Mouse (Mus musculus) forebrain, embryonic 12.5 days (tissue): ENCODE results near the gene Rab6b. TPM values are rescaled to one million over a fixed set of nuclear protein-coding genes. Genes with fewer than 3 reads are reported as not detected.
"Not testable (repeated sequence)": the region's sequence is repeated elsewhere in the genome, so short reads cannot be mapped to it uniquely, and the experiment has no call there.

Experiments
- ATAC-seq: fragments of 200-750 bp; cut with Nextera tagmentation; 2 replicates; pipeline ENCODE4 v1.8.0; 2017; ENCODE audit warnings: moderate TSS enrichment; ENCODE audit not compliant: low FRiP score
- H3K27ac ChIP-seq: fragments of 300-500 bp; sonication (generic); 2 replicates; pipeline ENCODE4 v1.5.1; 2016; ENCODE audit warnings: mild to moderate bottlenecking
- H3K27me3 ChIP-seq: fragments of 300-500 bp; sonication (generic); 2 replicates; pipeline ENCODE4 v1.6.1; 2016; ENCODE audit warnings: mild to moderate bottlenecking
- H3K36me3 ChIP-seq: fragments of 300-500 bp; sonication (generic); replicated peaks from 2 replicates; pipeline ENCODE4 v1.6.1; 2016; ENCODE audit warnings: mild to moderate bottlenecking
- H3K4me1 ChIP-seq: fragments of 300-500 bp; sonication (generic); 2 replicates; pipeline ENCODE4 v1.6.1; 2016
- H3K4me2 ChIP-seq: fragments of 300-500 bp; sonication (generic); 2 replicates; pipeline ENCODE4 v1.6.1; 2016; ENCODE audit warnings: mild to moderate bottlenecking, moderate library complexity
- H3K4me3 ChIP-seq: fragments of 300-500 bp; sonication (generic); replicated peaks from 2 replicates; pipeline ENCODE4 v1.5.1; 2016; ENCODE audit warnings: mild to moderate bottlenecking
- H3K9ac ChIP-seq: fragments of 300-500 bp; sonication (generic); 2 replicates; pipeline ENCODE4 v1.6.1; 2016; ENCODE audit warnings: mild to moderate bottlenecking
- H3K9me3 ChIP-seq: fragments of 300-500 bp; sonication (generic); 2 replicates; pipeline ENCODE4 v1.6.1; 2016
- WGBS: fragments of 180-500 bp; shearing (Covaris S2); methylation state at CpG from one replicate; pipeline ENCODE4 v1.1.7; 2016; 5-methylcytosine and 5-hydroxymethylcytosine counted together
- polyA plus RNA-seq: library from polyadenylated mRNA; unstranded; fragments of >200 nt; fragmentation: Nextera tagmentation; extraction: Ambion mirVana; gene quantifications from 2 replicates; pipeline ENCODE4 v1.2.1, GENCODE M21; 2016

Gene Rab6b
- polyA plus RNA-seq, 1 experiment from 2014 or later: 35.8 TPM

DNA sequence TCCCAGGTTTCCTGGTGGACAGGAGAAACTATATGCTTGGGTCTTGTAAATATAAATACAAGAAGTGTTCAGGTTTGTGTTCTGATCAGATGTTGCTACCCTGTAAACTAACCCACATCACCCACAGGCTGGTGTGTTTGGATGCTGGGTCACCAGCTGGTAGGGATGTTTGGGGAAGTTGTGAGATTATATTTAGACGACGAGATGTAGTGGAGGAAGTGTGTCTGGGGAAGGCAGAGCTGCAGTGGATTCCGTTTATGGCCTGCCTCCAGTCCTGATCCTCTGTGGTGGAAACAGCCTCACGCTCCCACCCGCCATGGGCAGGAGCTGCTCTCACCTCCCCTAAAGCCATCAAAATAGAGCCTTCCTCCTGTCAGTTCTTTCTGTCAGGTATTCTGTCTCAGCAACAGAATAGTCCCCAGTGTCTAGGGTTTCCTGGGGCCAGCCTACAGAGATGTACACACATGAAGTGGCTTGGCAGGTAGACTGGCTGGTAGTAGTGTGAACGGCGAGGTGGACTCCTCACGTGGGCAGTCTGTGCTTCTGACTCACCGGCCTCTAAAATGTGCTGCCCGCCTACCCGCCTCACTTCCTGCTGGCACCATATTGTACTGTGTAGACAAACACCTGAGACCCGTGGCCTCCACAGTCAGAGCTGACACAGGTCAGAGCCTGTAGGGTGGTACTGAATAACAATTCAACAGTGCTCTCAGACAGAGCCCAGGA lies 37.6 kb downstream of the Rab6b start:
- Histone ChIP-seq H3K9ac (no peak overlapping the region), H3K27me3 (no peaks in the 10 kb centered on the region), H3K27ac (no peak overlapping the region), H3K4me3 (no peak overlapping the region), H3K9me3 (no peaks in the 10 kb centered on the region), H3K36me3 (peaks cover 5% of the 10 kb centered on the region), H3K4me1 (peaks cover 48% of the 10 kb centered on the region), H3K4me2 (no peak overlapping the region)
- ATAC-seq: no peak
- 90% methylated on average over 12 of the region's 12 CpGs for WGBS

DNA sequence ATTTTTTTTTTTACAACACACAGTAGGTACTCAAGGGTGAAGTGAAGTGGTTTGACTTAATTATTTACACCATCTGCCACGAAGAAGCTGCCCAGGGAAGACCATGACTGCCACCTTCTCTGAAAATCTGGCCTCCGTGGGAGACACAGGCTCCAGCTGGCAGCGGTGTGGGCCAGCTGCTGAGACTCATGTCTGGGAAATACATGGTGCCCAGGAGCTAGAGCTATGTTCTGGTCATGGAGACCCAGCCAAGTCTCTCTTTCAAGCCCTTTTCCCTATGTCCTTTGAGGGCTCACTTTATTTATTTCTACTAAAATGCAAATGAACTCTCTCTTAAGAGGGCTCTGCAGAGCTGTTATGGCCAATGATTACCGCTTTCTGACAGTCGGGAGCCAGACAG lies 41.7 kb downstream of the Rab6b start:
- peaks cover 11% of the 10 kb centered on the region for H3K4me1 ChIP-seq
- no peak overlapping the region for H3K27ac ChIP-seq
- H3K4me2 ChIP-seq: no peak overlapping the region
- ATAC-seq: no peak
- no peak overlapping the region for H3K9ac ChIP-seq
- H3K4me3 ChIP-seq: no peak overlapping the region
- no peaks in the 10 kb centered on the region for H3K9me3 ChIP-seq
- WGBS: 73% methylated on average over 5 of the region's 5 CpGs
- peaks cover 13% of the 10 kb centered on the region for H3K36me3 ChIP-seq
- no peaks in the 10 kb centered on the region for H3K27me3 ChIP-seq

DNA sequence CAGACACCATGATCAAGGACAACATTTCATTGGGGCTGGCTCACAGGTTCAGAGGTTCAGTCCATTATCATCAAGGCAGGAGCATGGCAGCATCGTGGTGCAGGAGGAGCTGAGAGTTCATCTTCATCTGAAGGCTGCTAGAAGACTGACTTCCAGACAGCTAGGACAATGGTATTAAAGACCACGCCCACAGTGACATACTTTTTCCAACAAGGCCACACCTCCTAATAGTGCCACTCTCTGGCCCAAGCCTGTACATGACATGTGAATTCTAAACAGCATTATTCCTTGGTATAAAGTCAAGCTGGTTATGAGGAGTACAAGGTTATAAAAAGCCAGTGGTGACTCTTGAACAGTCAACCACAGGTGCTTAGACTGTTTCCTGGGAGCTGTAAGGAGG lies 43.0 kb downstream of the Rab6b start:
- Histone ChIP-seq H3K27me3 (no peaks in the 10 kb centered on the region), H3K4me3 (no peak overlapping the region), H3K36me3 (peaks cover 14% of the 10 kb centered on the region), H3K27ac (no peak overlapping the region), H3K9me3 (no peaks in the 10 kb centered on the region), H3K9ac (no peak overlapping the region), H3K4me2 (no peak overlapping the region), H3K4me1 (peaks cover 9% of the 10 kb centered on the region; the same call in 1 of the 2 replicates)
- no peak for ATAC-seq
- WGBS: 86% methylated on average over 2 of the region's 2 CpGs

DNA sequence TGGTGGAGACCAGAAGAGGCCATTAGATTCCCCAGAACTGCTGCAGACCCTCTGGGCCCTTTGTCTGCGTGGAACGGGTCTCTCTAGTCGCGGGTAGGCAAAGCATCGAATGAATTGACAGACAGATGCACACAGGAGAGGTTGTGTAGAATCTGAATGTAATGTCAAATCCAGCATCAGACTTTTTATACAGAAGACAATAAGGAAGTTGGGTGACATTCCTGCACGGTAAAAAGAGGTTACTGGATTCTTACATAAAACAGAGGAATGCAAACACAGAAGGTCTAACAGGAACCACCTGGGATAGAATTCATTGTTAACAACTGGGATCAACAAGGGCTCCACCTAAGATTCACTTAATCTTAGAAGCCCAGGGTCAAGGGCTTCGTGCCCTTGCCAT lies 43.6 kb downstream of the Rab6b start:
- not testable (repeated sequence) for ATAC-seq, H3K4me3 ChIP-seq, H3K27ac ChIP-seq, H3K9me3 ChIP-seq, H3K9ac ChIP-seq, H3K27me3 ChIP-seq, H3K4me2 ChIP-seq, H3K4me1 ChIP-seq
- H3K36me3 ChIP-seq: peaks cover 18% of the 10 kb centered on the region
- WGBS: 85% methylated on average over 7 of the region's 7 CpGs

DNA sequence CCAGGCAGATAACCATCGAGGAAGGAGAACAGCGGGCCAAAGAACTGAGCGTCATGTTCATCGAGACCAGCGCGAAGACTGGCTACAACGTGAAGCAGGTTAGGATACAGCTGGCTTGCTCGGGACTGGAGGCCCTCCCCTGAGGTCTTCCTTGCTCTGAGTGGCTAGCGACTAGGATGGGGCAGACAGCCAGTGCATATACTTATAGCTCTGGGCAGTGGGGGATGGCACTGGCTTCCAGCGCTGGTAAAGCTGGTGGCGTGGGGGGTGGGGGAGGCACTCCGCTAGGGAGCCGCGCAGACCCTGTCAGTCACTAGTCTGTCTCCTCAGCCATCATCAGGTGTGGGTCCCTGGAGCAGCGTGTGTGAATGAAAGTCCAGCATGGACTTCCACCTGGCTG lies 52.2 kb downstream of the Rab6b start:
- no peaks in the 10 kb centered on the region for H3K27me3 ChIP-seq
- H3K27ac ChIP-seq: no peak overlapping the region
- H3K36me3 ChIP-seq: peaks cover 73% of the 10 kb centered on the region
- H3K4me3 ChIP-seq: no peak overlapping the region
- no peak for ATAC-seq
- no peaks in the 10 kb centered on the region; the same call in 1 of the 2 replicates for H3K4me1 ChIP-seq
- H3K9me3 ChIP-seq: no peaks in the 10 kb centered on the region
- WGBS: 74% methylated on average over 15 of the region's 15 CpGs
- no peak overlapping the region for H3K9ac ChIP-seq
- H3K4me2 ChIP-seq: no peak overlapping the region

DNA sequence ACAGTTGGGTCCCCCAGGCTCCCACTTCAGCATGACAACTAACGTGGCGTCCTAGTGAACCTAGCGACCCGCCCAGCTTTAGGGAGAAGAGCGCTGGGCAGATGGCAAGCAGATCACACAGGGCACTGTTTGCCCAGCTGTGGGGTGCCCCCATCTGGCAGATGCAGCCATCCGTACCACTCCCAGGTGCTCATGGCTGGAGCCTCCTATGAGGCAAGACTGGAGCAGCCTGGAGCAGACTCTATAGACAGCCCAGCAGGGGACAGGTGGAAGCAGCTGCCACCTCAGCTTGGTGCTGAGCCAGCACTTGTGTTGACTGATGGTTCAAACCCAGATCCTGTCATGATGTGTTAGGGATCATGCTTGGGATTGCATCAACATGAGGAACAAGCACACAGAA lies 56.5 kb downstream of the Rab6b start:
- Histone ChIP-seq H3K36me3 (peaks cover 46% of the 10 kb centered on the region), H3K9me3 (no peaks in the 10 kb centered on the region), H3K4me1 (no peaks in the 10 kb centered on the region), H3K4me3 (no peak overlapping the region), H3K4me2 (no peak overlapping the region), H3K9ac (no peak overlapping the region), H3K27me3 (no peaks in the 10 kb centered on the region), H3K27ac (no peak overlapping the region)
- WGBS: 84% methylated on average over 6 of the region's 6 CpGs
- ATAC-seq: no peak

DNA sequence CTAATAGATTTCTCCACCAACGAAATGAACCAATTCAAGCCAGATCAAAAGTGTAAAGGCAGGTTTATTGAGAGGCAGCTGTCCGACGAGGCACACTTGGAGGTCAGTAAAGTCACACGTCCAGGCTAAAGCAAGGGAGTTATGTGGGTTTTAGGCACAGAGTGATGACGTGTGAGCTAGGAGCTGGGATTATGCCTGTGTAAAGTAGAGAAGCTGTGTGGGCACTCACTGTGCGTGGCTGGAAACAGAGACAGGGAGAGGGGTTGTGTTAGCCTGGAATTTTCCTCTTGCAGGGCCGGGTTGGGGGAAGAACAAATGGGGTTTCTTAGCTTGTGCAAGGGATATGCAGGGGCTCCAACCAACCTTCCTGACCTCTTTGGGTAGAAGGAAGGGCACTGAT lies 57.2 kb downstream of the Rab6b start:
- Histone ChIP-seq H3K27me3 (no peaks in the 10 kb centered on the region), H3K27ac (no peak overlapping the region), H3K4me3 (no peak overlapping the region), H3K9me3 (no peaks in the 10 kb centered on the region), H3K4me1 (no peaks in the 10 kb centered on the region), H3K4me2 (no peak overlapping the region), H3K9ac (no peak overlapping the region), H3K36me3 (peaks cover 38% of the 10 kb centered on the region)
- 84% methylated on average over 7 of the region's 7 CpGs for WGBS
- no peak for ATAC-seq

DNA sequence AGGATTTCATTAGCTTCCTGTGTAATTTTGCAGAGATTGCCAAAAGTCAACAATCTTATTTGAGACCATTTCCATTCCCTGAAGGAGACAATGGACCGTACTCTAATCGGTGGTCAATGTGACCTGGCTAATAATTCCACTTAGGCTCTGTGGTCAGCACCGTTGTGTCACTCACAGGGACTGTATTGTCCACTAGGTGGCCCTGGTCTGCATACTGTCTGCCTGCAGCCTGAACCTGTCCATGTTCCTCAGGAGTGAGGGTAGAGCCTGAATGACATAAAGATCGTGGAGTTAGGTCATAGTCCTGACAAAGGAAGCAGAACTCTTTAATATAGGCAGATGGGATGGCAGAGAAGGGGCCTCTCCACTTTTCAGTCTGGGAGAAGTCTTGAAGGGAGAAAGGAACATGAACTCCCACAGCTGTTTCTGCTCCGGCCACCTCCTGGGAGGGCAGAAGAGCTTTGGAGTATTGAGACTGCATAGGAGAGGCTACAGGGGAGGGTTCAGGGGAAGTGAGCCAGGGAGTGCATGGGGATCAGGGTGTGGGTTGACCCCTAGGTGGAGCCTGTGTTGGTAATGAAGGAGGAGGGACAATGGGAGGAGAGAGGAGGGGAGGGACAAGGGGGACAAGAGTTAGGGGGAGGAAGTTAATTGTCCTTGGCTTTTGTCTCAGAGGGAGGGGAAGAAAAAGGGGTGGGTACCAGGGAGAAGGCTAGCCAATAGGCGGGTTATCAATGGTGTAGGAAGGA lies 63.4 kb downstream of the Rab6b start:
- no peaks in the 10 kb centered on the region for H3K4me1 ChIP-seq
- H3K9ac ChIP-seq: no peak overlapping the region
- peaks cover 18% of the 10 kb centered on the region; the same call in 1 of the 2 replicates for H3K36me3 ChIP-seq
- H3K27me3 ChIP-seq: no peaks in the 10 kb centered on the region
- WGBS: 61% methylated on average over 6 of the region's 6 CpGs
- H3K4me3 ChIP-seq: no peak overlapping the region
- no peak for ATAC-seq
- no peak overlapping the region for H3K27ac ChIP-seq
- H3K9me3 ChIP-seq: no peaks in the 10 kb centered on the region
- H3K4me2 ChIP-seq: no peak overlapping the region

DNA sequence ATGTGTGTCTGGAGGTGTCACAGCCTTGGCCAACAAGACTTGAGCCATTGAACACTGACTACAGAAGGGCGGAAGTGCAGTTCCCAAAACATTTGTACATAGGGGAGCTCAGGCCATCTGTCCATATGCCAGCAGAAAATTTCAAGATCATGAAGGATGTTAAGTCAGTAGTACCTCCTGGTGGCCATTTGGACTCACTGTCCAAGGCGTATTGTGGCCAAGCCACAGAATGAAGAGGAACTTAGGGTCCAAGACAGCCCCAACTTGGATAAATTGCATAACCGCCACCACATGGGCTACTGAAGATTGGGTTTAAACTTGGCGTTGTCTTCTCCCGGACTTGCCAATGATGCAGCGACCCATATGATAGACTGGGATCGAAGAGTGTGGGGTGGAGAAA lies 64.1 kb downstream of the Rab6b start:
- peaks cover 16% of the 10 kb centered on the region; the same call in 1 of the 2 replicates for H3K36me3 ChIP-seq
- 92% methylated on average over 7 of the region's 7 CpGs for WGBS
- H3K9me3 ChIP-seq: no peaks in the 10 kb centered on the region
- H3K27ac ChIP-seq: no peak overlapping the region
- H3K4me1 ChIP-seq: peaks cover 7% of the 10 kb centered on the region
- H3K4me3 ChIP-seq: no peak overlapping the region
- H3K9ac ChIP-seq: no peak overlapping the region
- H3K27me3 ChIP-seq: no peaks in the 10 kb centered on the region
- no peak for ATAC-seq
- H3K4me2 ChIP-seq: no peak overlapping the region

DNA sequence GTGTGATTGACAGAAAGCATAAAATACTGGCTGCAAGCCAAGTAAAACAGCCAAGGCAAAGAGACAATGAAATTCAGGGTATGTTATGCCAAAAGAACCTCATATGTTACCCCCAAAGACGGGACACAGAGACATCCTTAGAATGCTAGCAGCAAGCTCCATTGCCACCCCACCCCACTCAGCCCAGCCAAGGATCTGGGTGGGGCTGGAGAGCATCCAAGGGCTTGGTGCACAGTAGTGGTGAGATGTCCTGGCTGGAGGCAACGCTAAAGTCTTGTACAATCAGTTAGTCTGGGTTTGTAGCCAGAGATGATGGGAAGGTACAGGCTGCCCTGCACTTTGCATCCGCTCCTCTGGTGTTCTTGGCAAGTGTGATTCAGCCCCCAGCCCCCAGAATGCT lies 68.7 kb downstream of the Rab6b start:
- Histone ChIP-seq H3K4me3 (peak overlapping the region; percentile 35), H3K27me3 (no peaks in the 10 kb centered on the region), H3K4me2 (peak overlapping the region; percentile 59), H3K27ac (peak overlapping the region; percentile 61), H3K36me3 (peaks cover 15% of the 10 kb centered on the region; the same call in 1 of the 2 replicates), H3K9ac (peak overlapping the region; percentile 54; the same call in 1 of the 2 replicates), H3K4me1 (peaks cover 12% of the 10 kb centered on the region), H3K9me3 (no peaks in the 10 kb centered on the region)
- WGBS: 84% methylated on average over 3 of the region's 3 CpGs
- ATAC-seq: no peak

DNA sequence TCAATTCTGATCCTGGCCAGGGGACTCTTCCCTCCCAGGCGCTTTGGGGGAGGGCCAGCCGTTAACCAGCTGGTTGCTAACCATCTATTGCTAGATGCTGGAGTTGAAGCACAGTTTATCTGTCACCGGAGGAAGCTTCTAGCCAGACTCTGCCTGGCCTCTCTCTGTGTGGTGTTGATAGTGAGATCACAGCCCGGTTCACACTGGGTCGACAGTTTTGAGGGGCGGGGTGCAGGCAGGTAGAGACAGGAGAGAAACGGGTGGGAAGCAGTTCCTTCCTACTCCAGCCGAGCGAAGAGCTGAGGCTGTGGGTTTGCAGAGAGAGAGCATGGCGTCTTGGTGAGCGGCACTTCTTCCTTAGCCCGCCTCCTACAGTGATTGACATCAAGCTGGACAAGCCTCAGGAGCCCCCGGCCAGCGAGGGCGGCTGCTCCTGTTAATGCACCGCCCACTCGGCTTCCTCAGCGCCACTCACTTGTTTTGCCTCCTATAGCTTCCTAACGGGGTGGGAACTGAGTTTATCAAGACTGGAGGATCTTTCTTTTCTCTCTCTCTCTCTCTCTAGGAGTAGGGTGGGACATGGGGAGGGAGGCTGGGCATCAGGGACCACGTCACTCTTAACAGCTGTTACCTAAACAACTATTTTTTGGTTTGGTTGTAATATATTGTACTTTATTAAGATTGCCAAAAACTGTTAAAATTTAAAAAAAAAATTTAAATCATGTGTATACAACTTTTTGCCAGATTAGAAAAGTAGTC lies 69.4 kb downstream of the Rab6b start:
- 5% methylated on average over 20 of the region's 20 CpGs for WGBS
- Histone ChIP-seq H3K36me3 (peaks cover 15% of the 10 kb centered on the region; the same call in 1 of the 2 replicates), H3K27ac (peak overlapping the region; percentile 61; the same call in 1 of the 2 replicates), H3K4me1 (peaks cover 12% of the 10 kb centered on the region), H3K4me2 (peak overlapping the region; percentile 59), H3K4me3 (peak overlapping the region; percentile 35), H3K9ac (peak overlapping the region; percentile 54), H3K27me3 (no peaks in the 10 kb centered on the region), H3K9me3 (no peaks in the 10 kb centered on the region)
- ATAC-seq: peak; percentile 88

DNA sequence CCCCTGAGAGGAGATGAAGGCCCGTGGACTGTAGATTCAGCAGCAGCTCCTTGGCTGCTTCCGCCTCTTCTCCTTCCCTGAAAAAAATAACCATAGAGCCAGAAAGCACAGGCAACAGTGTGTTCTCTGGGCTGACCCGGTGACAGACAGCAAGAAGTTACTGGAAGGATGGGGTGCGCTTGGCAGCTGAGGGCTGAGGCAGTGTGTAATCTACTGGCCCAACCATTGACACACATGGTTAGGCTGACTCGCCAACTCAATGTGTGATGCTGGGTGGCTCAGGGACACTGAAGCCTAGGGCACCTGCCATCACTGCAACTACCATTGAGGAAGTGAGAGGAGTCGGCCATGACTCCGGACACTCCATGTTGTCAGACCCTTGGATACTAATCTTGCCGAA lies 70.3 kb downstream of the Rab6b start:
- no peak overlapping the region for H3K4me3 ChIP-seq
- peaks cover 12% of the 10 kb centered on the region for H3K4me1 ChIP-seq
- no peaks in the 10 kb centered on the region for H3K27me3 ChIP-seq
- no peak overlapping the region for H3K9ac ChIP-seq
- ATAC-seq: no peak; the same call in 1 of the 2 replicates
- no peaks in the 10 kb centered on the region for H3K9me3 ChIP-seq
- no peak overlapping the region for H3K4me2 ChIP-seq
- H3K36me3 ChIP-seq: peaks cover 19% of the 10 kb centered on the region; the same call in 1 of the 2 replicates
- no peak overlapping the region for H3K27ac ChIP-seq
- WGBS: 87% methylated on average over 8 of the region's 8 CpGs
